13 mouse cellular contexts compared by ENCODE assay signal in the genomic region with DNA sequence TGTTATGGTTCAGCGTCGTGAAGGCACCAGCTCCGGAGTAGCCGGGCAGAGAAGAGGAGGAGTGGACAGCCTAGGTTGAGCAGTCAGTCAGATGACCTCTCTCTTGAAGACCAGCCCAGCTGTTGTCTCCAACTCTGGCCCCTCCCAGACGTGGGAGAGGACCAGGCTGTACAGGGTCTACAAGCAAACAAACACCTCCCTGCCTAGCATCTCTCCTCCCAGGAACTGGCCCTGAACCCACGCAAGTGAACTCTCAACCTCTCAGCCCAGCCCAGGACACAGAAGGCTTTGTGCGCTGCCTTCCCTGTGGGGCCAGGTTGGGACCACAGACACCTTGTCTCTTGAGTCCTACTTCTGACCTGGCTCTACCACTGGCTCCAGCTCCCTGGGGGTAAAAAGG. TPM values are rescaled to one million over a fixed set of nuclear protein-coding genes. Genes with fewer than 3 reads are reported as not detected.
DNase-seq lines count a peak whose midpoint lies in the region; ATAC-seq and TF ChIP-seq lines count a peak whose summit lies in the region.
"Had no signal": no experiment of that assay in that cellular context is flagged by ENCODE, and none has a peak within 500 bp of the region (broad histone marks: within the 10 kb centered on the region; RNA-seq: fewer than 3 reads in every experiment).

Gene Anxa9 (minus strand): TSS at position 77 of the 400 bp plus-strand sequence.

- no peak for TF ChIP-seq EP300 in ES-Bruce4 (IDR thresholded peaks at IDR 0.05; ENCODE audit: insufficient read depth, low read depth, low read length)

- 47% methylated on average over 7 of the region's 7 CpGs for WGBS in heart, embryonic 13.5 days
- WGBS in kidney, postnatal 0 days = 30% methylated on average over 7 of the region's 7 CpGs
- 59% methylated on average over 7 of the region's 7 CpGs for WGBS in limb, embryonic 15.5 days

- TF ChIP-seq CTCF in kidney, postnatal 0 days (IDR thresholded peaks at IDR 0.05; ENCODE audit: low read depth) = no peak
- no peak for TF ChIP-seq CTCF in ES-Bruce4 (IDR thresholded peaks at IDR 0.05; ENCODE audit: low read depth, low read length)

- H3K4me3 ChIP-seq in heart, embryonic 13.5 days = no peak within 1 kb of the TSS
- no peak within 1 kb of the TSS for H3K4me3 ChIP-seq in kidney, postnatal 0 days (replicated peaks; ENCODE audit: low read depth, low read length)
- no peak within 1 kb of the TSS for H3K4me3 ChIP-seq in ES-Bruce4 (ENCODE audit: low read depth, low read length)
- H3K4me3 ChIP-seq in limb, embryonic 15.5 days = no peak within 1 kb of the TSS
- H3K4me3 ChIP-seq: limb, embryonic 12.5 days; neural tube, embryonic 13.5 days had no signal

- H3K36me3 ChIP-seq in heart, embryonic 13.5 days = no peaks in the 10 kb centered on the region
- H3K36me3 ChIP-seq in kidney, postnatal 0 days (ENCODE audit: insufficient read depth, low read length) = no peaks in the 10 kb centered on the region
- no peaks in the 10 kb centered on the region for H3K36me3 ChIP-seq in ES-Bruce4 (ENCODE audit: control insufficient read depth, insufficient read depth, low read length, poor library complexity, severe bottlenecking)
- no peaks in the 10 kb centered on the region for H3K36me3 ChIP-seq in limb, embryonic 15.5 days
- H3K36me3 ChIP-seq: limb, embryonic 12.5 days; neural tube, embryonic 13.5 days had no signal

- intact Hi-C loops in heart, postnatal 14 days (cut with DNase I) = no loop called here

- no peak within 1 kb of the TSS for H3K9ac ChIP-seq in heart, embryonic 13.5 days
- H3K9ac ChIP-seq in kidney, postnatal 0 days (ENCODE audit: low read depth, low read length) = no peak within 1 kb of the TSS
- no peak within 1 kb of the TSS for H3K9ac ChIP-seq in ES-Bruce4 (ENCODE audit: low read depth, poor library complexity, severe bottlenecking)
- H3K9ac ChIP-seq in limb, embryonic 15.5 days = no peak within 1 kb of the TSS
- H3K9ac ChIP-seq: limb, embryonic 12.5 days; neural tube, embryonic 13.5 days had no signal

- H3K4me1 ChIP-seq in heart, embryonic 13.5 days = peaks cover 10% of the 10 kb centered on the region
- no peaks in the 10 kb centered on the region for H3K4me1 ChIP-seq in kidney, postnatal 0 days (replicated peaks; ENCODE audit: insufficient read depth, low read length)
- peaks cover 5% of the 10 kb centered on the region for H3K4me1 ChIP-seq in ES-Bruce4 (ENCODE audit: control insufficient read depth, insufficient read depth, low read length)
- H3K4me1 ChIP-seq in limb, embryonic 15.5 days = 0 out of 2 replicates have a peak, but pooled peaks cover 3% of the 10 kb centered on the region
- H3K4me1 ChIP-seq: neural tube, embryonic 13.5 days had no signal

- DNase-seq in heart, postnatal 14 days = no peak
- peak; percentile 17 for DNase-seq in kidney, postnatal 0 days (ENCODE audit: low spot score)
- no peak for DNase-seq in kidney, postnatal 36 days
- no peak for DNase-seq in cerebellum, postnatal 25 days
- DNase-seq: cerebellum, adult 18-20 months; lung, postnatal 4 days had no signal

- no peaks in the 10 kb centered on the region for H3K9me3 ChIP-seq in heart, embryonic 13.5 days
- no peaks in the 10 kb centered on the region for H3K9me3 ChIP-seq in kidney, postnatal 0 days (replicated peaks; ENCODE audit: low read length)
- no peaks in the 10 kb centered on the region for H3K9me3 ChIP-seq in ES-Bruce4 (replicated peaks; ENCODE audit: control insufficient read depth, insufficient read depth, low read length, poor library complexity, severe bottlenecking)
- H3K9me3 ChIP-seq in limb, embryonic 15.5 days = no peaks in the 10 kb centered on the region
- H3K9me3 ChIP-seq: limb, embryonic 12.5 days; neural tube, embryonic 13.5 days had no signal

- no peak within 1 kb of the TSS for H3K27ac ChIP-seq in heart, embryonic 13.5 days (replicated peaks)
- H3K27ac ChIP-seq in kidney, postnatal 0 days = peak within 1 kb of the TSS; percentile 77
- peak within 1 kb of the TSS; percentile 68 for H3K27ac ChIP-seq in ES-Bruce4 (ENCODE audit: insufficient read depth, low read length)
- H3K27ac ChIP-seq in limb, embryonic 15.5 days = peak within 1 kb of the TSS; percentile 72
- H3K27ac ChIP-seq: limb, embryonic 12.5 days; neural tube, embryonic 13.5 days had no signal

- H3K27me3 ChIP-seq in heart, embryonic 13.5 days (replicated peaks) = no peaks in the 10 kb centered on the region
- H3K27me3 ChIP-seq in kidney, postnatal 0 days (ENCODE audit: insufficient read depth, low read length) = no peaks in the 10 kb centered on the region
- H3K27me3 ChIP-seq in ES-Bruce4 (ENCODE audit: control insufficient read depth, insufficient read depth, low read length, poor library complexity, severe bottlenecking) = no peaks in the 10 kb centered on the region
- H3K27me3 ChIP-seq in limb, embryonic 15.5 days = no peaks in the 10 kb centered on the region
- H3K27me3 ChIP-seq: limb, embryonic 12.5 days; neural tube, embryonic 13.5 days had no signal

- TF ChIP-seq POLR2A in ES-Bruce4 (IDR thresholded peaks at IDR 0.05; ENCODE audit: insufficient read depth, low read length) = no peak

- ATAC-seq in heart, embryonic 13.5 days (ENCODE audit: extremely low read depth, insufficient number of reproducible peaks, low FRiP score, low TSS enrichment) = 0 out of 2 replicates have a peak, but pooled peaks have one; percentile 17
- ATAC-seq in kidney, postnatal 0 days (replicated peaks; ENCODE audit: low FRiP score, low read depth) = peak; percentile 79
- 0 out of 2 replicates have a peak, but pooled peaks have one; percentile 24 for ATAC-seq in limb, embryonic 15.5 days (ENCODE audit: insufficient number of reproducible peaks, low FRiP score, low TSS enrichment, low read depth)
- ATAC-seq: inflammation-experienced regulatory T-cells, adult 6 months; midbrain, embryonic 16.5 days had no signal

- no peak within 1 kb of the TSS for H3K4me2 ChIP-seq in heart, embryonic 13.5 days
- peak within 1 kb of the TSS; percentile 17; the same call in 1 of the 2 replicates for H3K4me2 ChIP-seq in kidney, postnatal 0 days (ENCODE audit: low read length)
- no peak within 1 kb of the TSS for H3K4me2 ChIP-seq in limb, embryonic 15.5 days
- H3K4me2 ChIP-seq: limb, embryonic 12.5 days; neural tube, embryonic 13.5 days had no signal

RNA-seq across cellular contexts. Expression of gene Anxa9, which starts in this region (rescaled TPM):
- 0.90 and 1.1 TPM in 2 replicates for polyA plus RNA-seq in heart, embryonic 13.5 days (2015; fragmentation: Nextera tagmentation; extraction: Ambion mirVana)
- under 1 TPM; 0.38 to 0.76 TPM for total RNA-seq in heart, postnatal 14 days (2021)
- 9.9 and 10.1 TPM in 2 replicates for polyA plus RNA-seq in kidney, postnatal 0 days (2015; fragmentation: Nextera tagmentation; extraction: Ambion mirVana)
- 1.9 and 2.0 TPM in 2 replicates for polyA plus RNA-seq in ES-Bruce4 (2011; ENCODE audit: insufficient read depth, insufficient read length, low read depth, missing spikeins)
- polyA plus RNA-seq in limb, embryonic 15.5 days (2015; fragmentation: Nextera tagmentation; extraction: Ambion mirVana) = 12.5 and 15.1 TPM in 2 replicates

Comparison
In these comparisons a context has a peak if more than half of its experiments do, and no peak if none do; other contexts are left out.
1. ATAC-seq: peak in every context shown above with its lines; median percentile 79 in kidney, postnatal 0 days; 24 in limb, embryonic 15.5 days; 17 in heart, embryonic 13.5 days.